Mouse (Mus musculus) liver, postnatal 0 days (tissue): Measurements from ENCODE around the gene Ltb4r1.

Source experiments
- CTCF ChIP-seq: sonication (generic); IDR thresholded peaks from 2 replicates; pipeline ENCODE4 v1.5.1; 2016; ENCODE audit warnings: antibody characterized with exemption, low read depth
- EP300 ChIP-seq: IDR thresholded peaks from 2 replicates; pipeline ENCODE4 v1.6.1; 2016; ENCODE audit warnings: antibody characterized with exemption, low read depth, mild to moderate bottlenecking

- no peak for TF ChIP-seq CTCF
- TF ChIP-seq EP300 = no peak
These were observed 30.4 kb upstream of the Ltb4r1 start for GRCm38 (mm10) chr14:55735334-55735733.
